In genomic region chr1:182490568-182490967, GRCm38 (mm10) we compare ENCODE assay signal across 9 mouse cellular contexts. TPM values are rescaled to one million over a fixed set of nuclear protein-coding genes. Genes with fewer than 3 reads are reported as not detected.
DNase-seq lines count a peak whose midpoint lies in the region; ATAC-seq and TF ChIP-seq lines count a peak whose summit lies in the region.
"Had no signal": no experiment of that assay in that cellular context is flagged by ENCODE, and none has a peak within 500 bp of the region (broad histone marks: within the 10 kb centered on the region; RNA-seq: fewer than 3 reads in every experiment).

No protein-coding gene starts in this region.

- no peaks in the 10 kb centered on the region for H3K27me3 ChIP-seq in cerebellum, adult 2 months (ENCODE audit: control insufficient read depth, insufficient read depth, low read length)
- H3K27me3 ChIP-seq in hindbrain, embryonic 14.5 days (ENCODE audit: control insufficient read depth, insufficient read depth, low read length), result no peaks in the 10 kb centered on the region
- H3K27me3 ChIP-seq in neural tube, embryonic 15.5 days (replicated peaks), result no peaks in the 10 kb centered on the region
- H3K27me3 ChIP-seq: liver, embryonic 15.5 days had no signal

- no peak for DNase-seq in cerebellum, adult 2 months
- no peak for DNase-seq in lung, adult 2 months
- DNase-seq in lung, postnatal 4 days, result no peak
- DNase-seq in hindbrain, embryonic 14.5 days (ENCODE audit: low spot score), result no peak
- DNase-seq in ovary, postnatal 14 days (ENCODE audit: low spot score), result no peak
- DNase-seq in right cerebral cortex, postnatal 36 days (ENCODE audit: low spot score in 2 of 2), result no peak

- peak; percentile 37; the same call in 1 of the 2 replicates for TF ChIP-seq CTCF in cerebellum, adult 2 months (IDR thresholded peaks at IDR 0.05; ENCODE audit: borderline replicate concordance, insufficient read depth, low read depth, low read length)
- TF ChIP-seq CTCF in lung, adult 2 months (IDR thresholded peaks at IDR 0.05; ENCODE audit: insufficient read depth, low read length), result peak; percentile 13; the same call in 1 of the 2 replicates

- 0 out of 2 replicates have a peak overlapping the region, but pooled peaks have one; percentile 17 for H3K27ac ChIP-seq in cerebellum, adult 2 months (ENCODE audit: insufficient read depth, low read length)
- 0 out of 2 replicates have a peak overlapping the region, but pooled peaks have one; percentile 28 for H3K27ac ChIP-seq in hindbrain, embryonic 14.5 days
- H3K27ac ChIP-seq in neural tube, embryonic 15.5 days (replicated peaks), result peak overlapping the region; percentile 67; the same call in 1 of the 2 replicates
- H3K27ac ChIP-seq: liver, embryonic 15.5 days had no signal

- H3K36me3 ChIP-seq in hindbrain, embryonic 14.5 days (replicated peaks; ENCODE audit: control insufficient read depth, insufficient read depth), result peaks cover 58% of the 10 kb centered on the region
- H3K36me3 ChIP-seq in neural tube, embryonic 15.5 days, result peaks cover 45% of the 10 kb centered on the region

- TF ChIP-seq POLR2A in cerebellum, adult 2 months (IDR thresholded peaks at IDR 0.05; ENCODE audit: borderline replicate concordance, insufficient read depth, low read length), result no peak
- TF ChIP-seq POLR2A in lung, adult 2 months (IDR thresholded peaks at IDR 0.05; ENCODE audit: borderline replicate concordance, extremely low read depth, low read depth, low read length), result no peak

- no peak overlapping the region for H3K4me2 ChIP-seq in hindbrain, embryonic 14.5 days (replicated peaks)
- H3K4me2 ChIP-seq in neural tube, embryonic 15.5 days, result no peak overlapping the region

- no peak overlapping the region for H3K4me3 ChIP-seq in cerebellum, adult 2 months (replicated peaks; ENCODE audit: insufficient read depth, low read depth, low read length)
- no peak overlapping the region for H3K4me3 ChIP-seq in lung, adult 2 months (replicated peaks; ENCODE audit: extremely low read depth, low read depth, low read length)
- no peak overlapping the region for H3K4me3 ChIP-seq in hindbrain, embryonic 14.5 days (replicated peaks; ENCODE audit: low read length)
- no peak overlapping the region for H3K4me3 ChIP-seq in neural tube, embryonic 15.5 days (replicated peaks)
- H3K4me3 ChIP-seq: liver, embryonic 15.5 days had no signal

- no peak for ATAC-seq in cerebellum, adult (ENCODE audit: insufficient number of reproducible peaks, low FRiP score, low TSS enrichment)
- ATAC-seq in hindbrain, embryonic 14.5 days (ENCODE audit: low FRiP score), result no peak
- no peak for ATAC-seq in neural tube, embryonic 15.5 days (ENCODE audit: low FRiP score)

- H3K9ac ChIP-seq in hindbrain, embryonic 14.5 days, result no peak overlapping the region
- no peak overlapping the region for H3K9ac ChIP-seq in neural tube, embryonic 15.5 days (replicated peaks)
- H3K9ac ChIP-seq: liver, embryonic 15.5 days had no signal

- 83% methylated on average over 7 of the region's 7 CpGs for WGBS in cerebellum, adult 2 months
- WGBS in lung, adult 2 months, result 88% methylated on average over 7 of the region's 7 CpGs
- WGBS in hindbrain, embryonic 14.5 days, result 82% methylated on average over 7 of the region's 7 CpGs
- WGBS in neural tube, embryonic 15.5 days, result 80% methylated on average over 7 of the region's 7 CpGs

- no peaks in the 10 kb centered on the region for H3K4me1 ChIP-seq in cerebellum, adult 2 months (ENCODE audit: control insufficient read depth, insufficient read depth, low read length)
- peaks cover 15% of the 10 kb centered on the region for H3K4me1 ChIP-seq in lung, adult 2 months (ENCODE audit: control insufficient read depth, insufficient read depth, low read length)
- peaks cover 13% of the 10 kb centered on the region for H3K4me1 ChIP-seq in hindbrain, embryonic 14.5 days (replicated peaks; ENCODE audit: control insufficient read depth, insufficient read depth, low read length)
- peaks cover 16% of the 10 kb centered on the region for H3K4me1 ChIP-seq in neural tube, embryonic 15.5 days

- no peaks in the 10 kb centered on the region for H3K9me3 ChIP-seq in hindbrain, embryonic 14.5 days (ENCODE audit: control insufficient read depth, low read length)
- no peaks in the 10 kb centered on the region for H3K9me3 ChIP-seq in neural tube, embryonic 15.5 days (replicated peaks)
- H3K9me3 ChIP-seq: liver, embryonic 15.5 days had no signal

RNA-seq across cellular contexts. Expression of gene Capn2, which starts 26.8 kb away (rescaled TPM):
- 82.6 and 86.9 TPM in 2 replicates for polyA plus RNA-seq in cerebellum, adult 2 months (2012; rRNA removed)
- polyA plus RNA-seq in lung, adult 2 months (2012; rRNA removed), result 69.0 and 71.5 TPM in 2 replicates
- polyA plus RNA-seq in hindbrain, embryonic 14.5 days (2014; fragmentation: Nextera tagmentation; extraction: Ambion mirVana), result 80.5 and 81.0 TPM in 2 replicates
- polyA plus RNA-seq in neural tube, embryonic 15.5 days (2015; fragmentation: Nextera tagmentation; extraction: Ambion mirVana), result 95.3 and 98.9 TPM in 2 replicates

Comparison
In these comparisons a context has a peak if more than half of its experiments do, and no peak if none do; other contexts are left out.
1. H3K27ac ChIP-seq: peak in every context shown above with its lines; median percentile 67 in neural tube, embryonic 15.5 days; 28 in hindbrain, embryonic 14.5 days; 17 in cerebellum, adult 2 months.